Mouse (Mus musculus): Measurements from ENCODE around the gene Krt13.

DNA sequence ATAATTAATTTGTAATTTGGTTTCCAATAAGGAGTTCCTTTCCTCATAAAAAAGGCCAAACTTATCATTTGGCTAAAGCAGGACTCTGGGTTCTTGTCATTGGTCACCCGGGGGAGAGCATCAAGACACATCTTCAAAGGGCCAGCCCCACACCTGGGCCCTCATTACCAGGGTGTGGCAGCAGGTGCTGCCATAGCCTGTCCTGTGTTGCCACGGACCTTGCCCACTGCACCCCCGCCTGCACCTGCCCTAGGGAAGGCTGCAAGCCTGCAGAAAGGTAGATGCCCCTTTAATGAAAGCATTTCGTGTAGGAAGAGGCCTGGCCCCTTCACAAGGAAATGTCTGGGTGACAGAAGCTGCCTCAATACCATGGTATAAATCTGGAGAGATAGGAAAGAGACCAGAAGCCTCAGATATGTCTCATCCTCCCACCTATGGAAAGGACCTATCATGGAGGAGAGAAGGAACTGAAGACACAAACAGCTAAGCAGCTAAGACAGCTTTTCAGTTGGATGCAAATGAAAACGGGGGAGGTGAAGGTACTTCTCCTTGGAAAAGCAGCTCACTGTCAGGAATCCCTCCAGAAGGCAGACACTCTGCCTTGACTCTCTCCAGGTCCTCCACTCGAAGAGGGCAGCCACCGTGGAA is 32.9 kb downstream of the Krt13 start:
- TF ChIP-seq CTCF (IDR thresholded peaks at IDR 0.05; ENCODE audit: extremely low read depth, insufficient read depth, low read length) (no peak), POLR2A (IDR thresholded peaks at IDR 0.05; ENCODE audit: extremely low read depth, insufficient read depth, low read length) (no peak)

Data from cortical plate, adult 2 months (tissue).